Mouse (Mus musculus) layer of hippocampus, adult 8-10 months (tissue): ENCODE measurements at regions not wholly inside any gene's neighbourhood (a gene's known extent, or its start where the extent isn't known, plus 50 kb on each side); places are given as distances from the start of the nearest gene placed in this dataset.

Experiments
- DNase-seq, 2 experiments: peaks; one replicate each; pipeline ENCODE4 v3.0.0; 2022; ENCODE audit warnings: low spot score in 2 of 2

GRCm38 (mm10) chr11:79827034-79827433, 135.2 kb downstream of the Utp6 start:
- DNase-seq: no peak

DNA sequence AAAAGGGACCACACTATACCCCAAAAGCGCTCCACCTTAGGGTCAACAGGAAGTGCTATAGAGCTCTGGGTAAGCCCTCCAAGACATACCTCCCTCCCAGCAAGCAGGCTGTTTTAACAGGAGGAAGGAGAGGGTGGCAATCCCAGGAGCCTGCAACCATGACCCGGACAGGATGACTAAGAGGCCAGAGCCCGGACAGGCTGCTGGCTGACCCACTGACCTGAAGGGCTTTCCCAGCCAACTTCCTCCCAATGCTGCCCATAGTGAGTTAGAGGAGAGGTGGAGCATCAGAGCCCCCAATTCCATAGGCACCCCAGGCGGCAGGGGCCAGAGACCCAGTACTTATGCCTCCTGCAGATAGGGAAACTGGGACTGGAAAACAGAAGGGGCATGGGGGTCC, 136.3 kb downstream of the Utp6 start:
- no peak for DNase-seq

- DNase-seq: no peak
Observed at GRCm38 (mm10) chr11:79823631-79824310, 138.4 kb downstream of the Utp6 start.

- DNase-seq: no peak
Observed at GRCm38 (mm10) chr11:79821986-79822385, 140.2 kb downstream of the Utp6 start.

DNA sequence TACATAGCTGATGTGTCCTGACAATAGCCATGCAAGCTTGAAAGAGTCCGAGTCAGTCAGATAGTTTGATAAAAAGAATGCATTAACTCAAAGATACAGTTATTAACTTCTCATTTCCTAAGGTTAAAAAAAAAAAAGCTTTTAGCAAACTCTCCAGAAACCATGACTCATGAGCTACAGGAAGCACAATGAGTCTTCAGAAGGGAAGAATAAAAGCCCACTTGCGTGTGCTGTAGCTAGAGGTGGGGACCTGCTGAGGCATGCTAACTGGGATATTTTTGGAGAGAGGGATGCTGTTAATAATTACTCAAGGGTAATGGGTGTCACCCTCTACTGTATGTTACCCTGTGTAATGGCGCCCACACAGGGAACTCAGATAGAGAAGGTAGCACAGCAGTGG, 147.0 kb downstream of the Utp6 start:
- DNase-seq: no peak

DNA sequence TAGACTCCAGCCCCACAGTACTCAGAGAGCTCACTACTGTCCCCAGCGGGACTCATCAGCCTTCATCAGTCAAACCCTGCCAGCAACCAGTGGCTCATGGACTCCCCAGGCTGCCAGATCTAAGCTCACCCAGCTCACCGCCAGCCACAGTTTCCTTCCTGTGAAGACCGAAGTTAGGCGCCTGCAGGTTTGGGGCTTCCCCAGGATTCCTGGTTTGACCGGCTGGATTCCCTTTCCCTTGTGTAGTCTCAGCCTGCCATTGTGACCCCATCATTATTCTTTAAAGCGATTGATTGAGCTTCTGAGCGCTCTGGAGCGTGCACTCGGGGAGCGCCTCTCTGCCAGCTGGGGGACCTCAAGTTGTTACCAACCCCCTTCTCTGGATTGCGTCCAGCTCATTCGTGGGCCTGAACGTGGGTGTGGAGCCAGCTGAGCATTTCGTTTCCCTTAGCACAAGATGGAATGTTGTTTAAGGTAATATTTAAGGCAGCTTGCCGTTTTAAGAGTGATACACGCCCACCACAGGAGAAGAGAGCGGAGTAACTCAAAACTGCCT, 155.2 kb downstream of the Utp6 start:
- peak; percentile 31 to 44 for DNase-seq

DNA sequence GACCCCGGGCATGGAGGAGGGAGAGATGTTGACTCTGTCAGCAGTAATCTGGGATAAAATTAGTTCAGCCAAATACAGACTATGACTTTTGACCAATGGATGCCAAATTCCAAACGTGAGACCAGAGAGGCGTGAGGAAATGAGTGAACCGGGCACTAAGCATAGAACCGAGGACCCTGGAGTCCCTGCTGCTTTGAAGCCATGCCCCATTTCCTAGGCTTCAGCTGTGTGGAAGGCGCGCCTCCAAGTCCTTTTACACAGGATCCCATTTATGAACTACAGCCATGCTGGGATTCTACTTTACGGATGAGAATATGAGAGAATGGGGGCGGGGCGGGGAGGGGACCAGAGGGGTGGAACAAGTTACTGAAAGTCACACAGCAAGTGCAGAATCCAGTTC, 155.8 kb downstream of the Utp6 start:
- no peak for DNase-seq

- no peak for DNase-seq
Observed at GRCm38 (mm10) chr11:79805981-79806415, 156.2 kb downstream of the Utp6 start.

DNA sequence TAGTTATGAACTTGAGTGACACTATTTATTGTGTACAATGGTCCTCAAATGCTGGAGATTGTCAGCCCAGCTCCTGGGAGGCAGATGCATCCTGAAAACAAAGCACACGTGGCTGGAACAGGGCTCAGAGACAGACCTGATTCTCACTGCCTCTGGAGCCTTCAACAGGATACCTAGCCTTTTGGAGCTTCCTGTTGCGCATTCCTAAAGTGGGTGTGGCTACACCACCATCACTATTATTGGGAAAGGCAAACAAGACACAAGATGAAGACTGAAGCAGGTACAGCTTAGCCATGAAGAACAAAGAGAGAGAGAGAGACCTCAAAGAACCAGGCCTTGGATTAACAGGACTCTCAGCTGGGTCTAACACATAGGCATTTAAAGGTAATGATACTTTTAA, 158.2 kb downstream of the Utp6 start:
- no peak for DNase-seq

- no peak for DNase-seq
Observed at GRCm38 (mm10) chr11:79803006-79803405, 159.2 kb downstream of the Utp6 start.

- no peak for DNase-seq
Observed at GRCm38 (mm10) chr11:79802566-79802965, 159.6 kb downstream of the Utp6 start.

DNA sequence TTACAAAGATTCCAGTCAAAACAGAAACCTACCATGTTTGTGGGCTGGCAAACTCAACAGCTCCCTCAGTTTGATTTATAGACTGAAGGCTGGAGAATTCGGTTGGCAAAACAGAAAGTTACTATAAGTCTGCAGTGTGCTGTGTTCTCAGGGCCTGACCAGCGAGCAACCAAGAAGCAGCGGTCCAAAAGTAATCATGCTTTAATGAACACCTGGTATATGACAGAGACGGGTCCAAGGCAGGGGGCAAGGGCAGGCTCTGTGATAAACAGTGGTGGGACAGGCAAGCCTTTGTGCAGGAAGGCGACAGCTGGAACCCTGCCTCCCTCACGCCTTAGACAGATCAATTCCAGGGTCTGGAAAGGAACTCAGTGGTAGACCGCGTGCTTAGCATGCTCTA, 161.9 kb downstream of the Utp6 start:
- no peak for DNase-seq

DNA sequence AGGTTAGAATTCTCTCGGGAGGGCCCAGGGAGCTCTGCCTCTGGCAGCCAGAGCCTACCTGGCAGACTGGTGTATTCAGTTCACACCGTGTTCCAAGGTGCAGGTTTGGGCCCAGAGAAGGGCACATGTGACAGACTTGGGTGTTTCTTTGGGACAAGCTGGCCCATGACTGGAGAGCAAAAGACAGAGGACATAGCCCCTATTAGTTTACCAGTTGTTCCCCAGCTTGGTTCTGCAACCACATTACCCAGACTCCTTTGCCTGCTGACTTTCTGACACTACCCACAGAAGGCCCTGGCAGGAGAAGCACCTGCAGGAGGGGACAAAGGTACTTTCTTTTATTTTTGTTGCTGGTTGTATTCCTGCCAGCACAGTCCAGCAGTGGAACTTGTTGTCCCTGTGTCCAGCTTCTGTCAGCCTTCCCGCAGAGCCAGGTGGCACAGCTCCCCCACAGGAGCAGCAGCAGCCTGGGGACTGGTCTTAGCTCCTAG, 173.9 kb downstream of the Utp6 start:
- DNase-seq: no peak

- no peak for DNase-seq
Observed at GRCm38 (mm10) chr11:79787766-79788165, 174.4 kb downstream of the Utp6 start.

- DNase-seq: no peak
Observed at GRCm38 (mm10) chr11:79784071-79784470, 178.1 kb downstream of the Utp6 start.

GRCm38 (mm10) chr11:79781966-79782365, 180.2 kb downstream of the Utp6 start:
- no peak for DNase-seq

GRCm38 (mm10) chr11:79779756-79780155, 182.4 kb downstream of the Utp6 start:
- DNase-seq: no peak

GRCm38 (mm10) chr11:79778522-79778921, 183.7 kb downstream of the Utp6 start:
- no peak for DNase-seq

GRCm38 (mm10) chr11:79777988-79778387, 184.2 kb downstream of the Utp6 start:
- no peak for DNase-seq

GRCm38 (mm10) chr11:79776577-79776976, 185.6 kb downstream of the Rab11fip4 start:
- DNase-seq: no peak

GRCm38 (mm10) chr11:79773755-79774154, 182.7 kb downstream of the Rab11fip4 start:
- no peak for DNase-seq

DNA sequence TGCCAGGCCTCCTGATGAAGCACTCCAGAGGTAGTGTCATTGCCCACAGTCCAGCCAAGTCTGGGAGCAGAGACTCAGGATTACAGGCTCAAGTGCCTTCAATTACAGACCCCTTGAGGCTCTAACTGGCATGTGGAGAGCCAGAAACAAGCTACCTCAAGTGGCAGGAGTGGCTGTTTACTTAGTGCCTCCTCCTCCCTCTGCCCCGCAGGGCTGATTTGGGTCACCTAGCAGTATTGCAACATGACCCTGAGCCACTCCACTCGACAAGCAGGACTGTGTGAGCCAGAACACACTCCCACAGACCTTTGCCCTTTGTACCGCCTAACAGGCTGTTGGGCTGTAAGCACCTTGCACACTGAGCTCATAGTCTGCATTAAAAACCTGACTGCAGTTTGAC, 180.4 kb downstream of the Rab11fip4 start:
- DNase-seq: no peak

GRCm38 (mm10) chr11:79767111-79767510, 176.1 kb downstream of the Rab11fip4 start:
- DNase-seq: no peak
